ENCODE assay signal across 9 mouse cellular contexts in genomic region chr7:142435524-142435923, GRCm38 (mm10). TPM values are rescaled to one million over a fixed set of nuclear protein-coding genes. Genes with fewer than 3 reads are reported as not detected.
DNase-seq lines count a peak whose midpoint lies in the region; ATAC-seq and TF ChIP-seq lines count a peak whose summit lies in the region.
"Had no signal": no experiment of that assay in that cellular context is flagged by ENCODE, and none has a peak within 500 bp of the region (broad histone marks: within the 10 kb centered on the region; RNA-seq: fewer than 3 reads in every experiment).

No protein-coding gene starts in this region.

- intact Hi-C loops in gastrocnemius, postnatal 14 days (cut with DNase I; ENCODE audit: low total_unique reads) = loop anchor here (10.0 kb wide), 1 partner anchor 149 kb away; no protein-coding TSS in a partner anchor

- no peak for ATAC-seq in kidney, postnatal 0 days (replicated peaks; ENCODE audit: low FRiP score, low read depth)

- no peak overlapping the region for H3K27ac ChIP-seq in kidney, postnatal 0 days
- no peak overlapping the region for H3K27ac ChIP-seq in liver, adult 2 months (replicated peaks; ENCODE audit: insufficient read depth, low read depth, low read length)
- no peak overlapping the region for H3K27ac ChIP-seq in olfactory bulb, adult 2 months (ENCODE audit: insufficient read depth, low read depth, low read length)
- H3K27ac ChIP-seq: hindbrain, embryonic 15.5 days had no signal

- peak; percentile 77 for DNase-seq in MN1 (ENCODE audit: low spot score)
- peak; percentile 71 for DNase-seq in cerebellum, adult 9-11 months
- DNase-seq in gastrocnemius, postnatal 14 days = peak; percentile 53
- DNase-seq in kidney, postnatal 0 days (ENCODE audit: low spot score) = peak; percentile 91
- peak; percentile 30 for DNase-seq in liver, adult 2 months (ENCODE audit: extremely low read depth, low read depth, low spot score)
- DNase-seq in thymus, postnatal 25 days = peak; percentile 75

- no peaks in the 10 kb centered on the region for H3K27me3 ChIP-seq in C2C12 (ENCODE audit: control insufficient read depth, insufficient read depth, insufficient read length)
- H3K27me3 ChIP-seq in kidney, postnatal 0 days (ENCODE audit: insufficient read depth, low read length) = no peaks in the 10 kb centered on the region
- H3K27me3 ChIP-seq in liver, adult 2 months (ENCODE audit: control insufficient read depth, insufficient read depth, low read length) = no peaks in the 10 kb centered on the region
- H3K27me3 ChIP-seq: hindbrain, embryonic 15.5 days had no signal

- H3K9ac ChIP-seq in kidney, postnatal 0 days (ENCODE audit: low read depth, low read length) = no peak overlapping the region
- no peak overlapping the region for H3K9ac ChIP-seq in liver, adult 2 months (ENCODE audit: low read depth, low read length)
- H3K9ac ChIP-seq: hindbrain, embryonic 15.5 days had no signal

- H3K79me3 ChIP-seq in C2C12 (ENCODE audit: low read depth) = no peaks in the 10 kb centered on the region

- no peak overlapping the region for H3ac ChIP-seq in C2C12 (ENCODE audit: control insufficient read depth, insufficient read length, low read depth)

- no peak overlapping the region for H3K4me3 ChIP-seq in C2C12 (ENCODE audit: insufficient read depth, poor library complexity, severe bottlenecking)
- H3K4me3 ChIP-seq in kidney, postnatal 0 days (replicated peaks; ENCODE audit: low read depth, low read length) = no peak overlapping the region
- no peak overlapping the region for H3K4me3 ChIP-seq in liver, adult 2 months (ENCODE audit: insufficient read depth, low read depth, low read length)
- H3K4me3 ChIP-seq in olfactory bulb, adult 2 months (ENCODE audit: insufficient read depth, low read depth, low read length) = no peak overlapping the region
- H3K4me3 ChIP-seq: hindbrain, embryonic 15.5 days had no signal

- H3K79me2 ChIP-seq in C2C12 (ENCODE audit: control insufficient read depth, insufficient read depth) = no peaks in the 10 kb centered on the region
- no peaks in the 10 kb centered on the region for H3K79me2 ChIP-seq in liver, adult 2 months (ENCODE audit: control insufficient read depth, insufficient read depth, low read length)

- WGBS in kidney, postnatal 0 days = 17% methylated on average over 4 of the region's 4 CpGs
- 16% methylated on average over 4 of the region's 4 CpGs for WGBS in liver, adult 2 months
- 26% methylated on average over 4 of the region's 4 CpGs for WGBS in olfactory bulb, adult 2 months

- TF ChIP-seq CTCF in C2C12 (IDR thresholded peaks at IDR 0.05; ENCODE audit: control insufficient read depth, insufficient read depth, insufficient read length) = peak; percentile 55
- TF ChIP-seq CTCF in kidney, postnatal 0 days (IDR thresholded peaks at IDR 0.05; ENCODE audit: low read depth) = peak; percentile 91
- peak; percentile 72 for TF ChIP-seq CTCF in liver, adult 2 months (IDR thresholded peaks at IDR 0.05; ENCODE audit: low read depth, low read length)
- 0 out of 2 replicates have a peak, but pooled peaks have one; percentile 30 for TF ChIP-seq CTCF in olfactory bulb, adult 2 months (IDR thresholded peaks at IDR 0.05; ENCODE audit: insufficient read depth, low read depth, low read length)

- no peak overlapping the region for H3K4me2 ChIP-seq in kidney, postnatal 0 days (ENCODE audit: low read length)
- H3K4me2 ChIP-seq: hindbrain, embryonic 15.5 days had no signal

- no peak for TF ChIP-seq POLR2A in liver, adult 2 months (IDR thresholded peaks at IDR 0.05; ENCODE audit: extremely low read depth, insufficient read depth, low read length)
- TF ChIP-seq POLR2A in olfactory bulb, adult 2 months (IDR thresholded peaks at IDR 0.05; ENCODE audit: insufficient read depth, low read depth, low read length) = no peak

- no peaks in the 10 kb centered on the region for H3K4me1 ChIP-seq in kidney, postnatal 0 days (replicated peaks; ENCODE audit: insufficient read depth, low read length)
- H3K4me1 ChIP-seq in liver, adult 2 months (ENCODE audit: control insufficient read depth, insufficient read depth, low read length) = no peaks in the 10 kb centered on the region
- H3K4me1 ChIP-seq in olfactory bulb, adult 2 months (ENCODE audit: control insufficient read depth, insufficient read depth, low read length) = peaks cover under 1% of the 10 kb centered on the region; the same call in 1 of the 2 replicates

- no peaks in the 10 kb centered on the region for H3K9me3 ChIP-seq in kidney, postnatal 0 days (replicated peaks; ENCODE audit: low read length)
- H3K9me3 ChIP-seq: hindbrain, embryonic 15.5 days had no signal

- no peaks in the 10 kb centered on the region for H3K36me3 ChIP-seq in C2C12 (ENCODE audit: control insufficient read depth, insufficient read depth)
- H3K36me3 ChIP-seq in kidney, postnatal 0 days (ENCODE audit: insufficient read depth, low read length) = no peaks in the 10 kb centered on the region
- no peaks in the 10 kb centered on the region for H3K36me3 ChIP-seq in liver, adult 2 months (ENCODE audit: control insufficient read depth, insufficient read depth, low read length)
- H3K36me3 ChIP-seq: hindbrain, embryonic 15.5 days had no signal

TF ChIP-seq in C2C12, 6 proteins besides CTCF, POLR2A, EP300 and RAD21:
- no peak for TF ChIP-seq FOSL1 (IDR thresholded peaks at IDR 0.05; ENCODE audit: insufficient read depth, low read length, poor library complexity, severe bottlenecking)
- no peak for TF ChIP-seq MYOG (IDR thresholded peaks at IDR 0.05; ENCODE audit: control insufficient read depth, extremely low read depth, insufficient read length)
- no peak for TF ChIP-seq MYOD1 (IDR thresholded peaks at IDR 0.05; ENCODE audit: control insufficient read depth, insufficient read length, low read depth)
- no peak for TF ChIP-seq USF1 (IDR thresholded peaks at IDR 0.05; ENCODE audit: low read depth)
- no peak for TF ChIP-seq MAX (IDR thresholded peaks at IDR 0.05)
- TF ChIP-seq CEBPB (IDR thresholded peaks at IDR 0.05; ENCODE audit: low read depth) = no peak

RNA-seq across cellular contexts. Expression of gene Syt8, which starts 0.9 kb away (rescaled TPM):
- polyA plus RNA-seq in C2C12 (2012; fragmentation: generic; extraction: Trizol) = 0.07 TPM
- total RNA-seq in gastrocnemius, postnatal 14 days (2021) = not detected
- polyA plus RNA-seq in kidney, postnatal 0 days (2015; fragmentation: Nextera tagmentation; extraction: Ambion mirVana) = 2.5 and 4.8 TPM in 2 replicates
- total RNA-seq in liver, adult 2 months (2014; rRNA removed) = not detected in 2 replicates
- not detected in 2 replicates for polyA plus RNA-seq in liver, adult 2 months (2012; rRNA removed)
- not detected in 2 replicates for polyA plus RNA-seq in olfactory bulb, adult 2 months (2012; ENCODE audit: insufficient read depth, insufficient read length, low replicate concordance, missing spikeins)
- polyA plus RNA-seq: hindbrain, embryonic 15.5 days had no signal

RNA-seq across cellular contexts. Expression of gene Tnni2, which starts 6.1 kb away (rescaled TPM):
- polyA plus RNA-seq in C2C12 (2012; fragmentation: generic; extraction: Trizol) = 7.5 TPM
- over 10,000 TPM; 14,029 to 14,677 TPM for total RNA-seq in gastrocnemius, postnatal 14 days (2021)
- 2.2 and 3.0 TPM in 2 replicates for polyA plus RNA-seq in kidney, postnatal 0 days (2015; fragmentation: Nextera tagmentation; extraction: Ambion mirVana)
- total RNA-seq in liver, adult 2 months (2014; rRNA removed) = 10.1 TPM in 1 of 2 replicates, not detected in the other
- polyA plus RNA-seq in liver, adult 2 months (2012; rRNA removed) = not detected in 2 replicates
- polyA plus RNA-seq in olfactory bulb, adult 2 months (2012; ENCODE audit: insufficient read depth, insufficient read length, low replicate concordance, missing spikeins) = not detected in 2 replicates

RNA-seq across cellular contexts. Expression of gene Lsp1, which starts 25.1 kb away (rescaled TPM):
- 96.1 TPM for polyA plus RNA-seq in C2C12 (2012; fragmentation: generic; extraction: Trizol)
- 10 to 100 TPM; 22.2 to 35.0 TPM for total RNA-seq in gastrocnemius, postnatal 14 days (2021)
- polyA plus RNA-seq in kidney, postnatal 0 days (2015; fragmentation: Nextera tagmentation; extraction: Ambion mirVana) = 161 and 165 TPM in 2 replicates
- 1.4 and 1.8 TPM in 2 replicates for total RNA-seq in liver, adult 2 months (2014; rRNA removed)
- 3.1 and 6.0 TPM in 2 replicates for polyA plus RNA-seq in liver, adult 2 months (2012; rRNA removed)
- polyA plus RNA-seq in olfactory bulb, adult 2 months (2012; ENCODE audit: insufficient read depth, insufficient read length, low replicate concordance, missing spikeins) = not detected in 2 replicates

RNA-seq across cellular contexts. Expression of gene Ctsd, which starts 47.7 kb away (rescaled TPM):
- polyA plus RNA-seq in C2C12 (2012; fragmentation: generic; extraction: Trizol) = 384 TPM
- total RNA-seq in gastrocnemius, postnatal 14 days (2021) = 100 to 1,000 TPM; 268 to 284 TPM
- polyA plus RNA-seq in kidney, postnatal 0 days (2015; fragmentation: Nextera tagmentation; extraction: Ambion mirVana) = 575 and 586 TPM in 2 replicates
- total RNA-seq in liver, adult 2 months (2014; rRNA removed) = 215 and 244 TPM in 2 replicates
- polyA plus RNA-seq in liver, adult 2 months (2012; rRNA removed) = 355 and 444 TPM in 2 replicates
- polyA plus RNA-seq in olfactory bulb, adult 2 months (2012; ENCODE audit: insufficient read depth, insufficient read length, low replicate concordance, missing spikeins) = 266 and 290 TPM in 2 replicates

RNA-seq across cellular contexts. Expression of gene Gm49369, which starts 53.1 kb away (rescaled TPM):
- polyA plus RNA-seq in C2C12 (2012; fragmentation: generic; extraction: Trizol) = not detected
- 1 to 10 TPM; 1.0 to 4.1 TPM for total RNA-seq in gastrocnemius, postnatal 14 days (2021)
- polyA plus RNA-seq in kidney, postnatal 0 days (2015; fragmentation: Nextera tagmentation; extraction: Ambion mirVana) = not detected in 2 replicates
- 126 and 130 TPM in 2 replicates for total RNA-seq in liver, adult 2 months (2014; rRNA removed)
- polyA plus RNA-seq in liver, adult 2 months (2012; rRNA removed) = 0.38 TPM in 1 of 2 replicates, not detected in the other
- not detected in 2 replicates for polyA plus RNA-seq in olfactory bulb, adult 2 months (2012; ENCODE audit: insufficient read depth, insufficient read length, low replicate concordance, missing spikeins)

Comparison
In these comparisons a context has a peak if more than half of its experiments do, and no peak if none do; other contexts are left out.
1. CTCF ChIP-seq: peak in every context shown above with its lines; median percentile 91 in kidney, postnatal 0 days; 72 in liver, adult 2 months; 55 in C2C12; 30 in olfactory bulb, adult 2 months.
2. DNase-seq: peak in every context shown above with its lines; median percentile 91 in kidney, postnatal 0 days; 77 in MN1; 75 in thymus, postnatal 25 days; 71 in cerebellum, adult 9-11 months; 53 in gastrocnemius, postnatal 14 days; 30 in liver, adult 2 months.